Mouse (Mus musculus) limb, embryonic 14.5 days (tissue): ENCODE measurements at regions not wholly inside any gene's neighbourhood (a gene's known extent, or its start where the extent isn't known, plus 50 kb on each side); places are given as distances from the start of the nearest gene placed in this dataset.

Experiments used
- ATAC-seq: fragments of 200-750 bp; cut with Nextera tagmentation; 2 replicates; pipeline ENCODE4 v1.8.0; 2017; ENCODE audit warnings: low read depth, moderate number of reproducible peaks, moderate TSS enrichment; ENCODE audit not compliant: low FRiP score
- DNase-seq: peaks from one replicate; pipeline ENCODE4 v3.0.0-alpha.2; 2015; ENCODE audit warnings: low spot score
- H3K27ac ChIP-seq: fragments of 300-500 bp; sonication (generic); replicated peaks from 2 replicates; pipeline ENCODE4 v1.5.1; 2014; ENCODE audit warnings: low read depth, mild to moderate bottlenecking, low read length, moderate library complexity, mixed read lengths
- H3K27me3 ChIP-seq: fragments of 300-500 bp; sonication (generic); 2 replicates; pipeline ENCODE4 v1.6.1; 2014; ENCODE audit warnings: low read length, mixed read lengths; ENCODE audit not compliant: control insufficient read depth, insufficient read depth
- H3K36me3 ChIP-seq: fragments of 300-500 bp; sonication (generic); 2 replicates; pipeline ENCODE4 v1.6.1; 2014; ENCODE audit warnings: mild to moderate bottlenecking, low read length, moderate library complexity, mixed read lengths; ENCODE audit not compliant: control insufficient read depth, insufficient read depth
- H3K4me1 ChIP-seq: fragments of 300-500 bp; sonication (generic); 2 replicates; pipeline ENCODE4 v1.6.1; 2014; ENCODE audit warnings: antibody characterized with exemption, low read length, mixed read lengths; ENCODE audit not compliant: control insufficient read depth, insufficient read depth
- H3K4me2 ChIP-seq: fragments of 300-500 bp; sonication (generic); replicated peaks from 2 replicates; pipeline ENCODE4 v1.6.1; 2014; ENCODE audit warnings: low read depth, mild to moderate bottlenecking, low read length, moderate library complexity; ENCODE audit not compliant: severe bottlenecking
- H3K4me3 ChIP-seq: fragments of 300-500 bp; sonication (generic); replicated peaks from 2 replicates; pipeline ENCODE4 v1.5.1; 2014; ENCODE audit warnings: low read length
- H3K9ac ChIP-seq: fragments of 300-500 bp; sonication (generic); 2 replicates; pipeline ENCODE4 v1.6.1; 2014; ENCODE audit warnings: mild to moderate bottlenecking, low read depth, low read length, moderate library complexity; ENCODE audit not compliant: severe bottlenecking
- H3K9me3 ChIP-seq: fragments of 300-500 bp; sonication (generic); 2 replicates; pipeline ENCODE4 v1.6.1; 2016; ENCODE audit warnings: low read length; ENCODE audit not compliant: control insufficient read depth
- POLR2A ChIP-seq: fragments of 200-500 bp; IDR thresholded peaks from 2 replicates; pipeline ENCODE4 v1.8.0; 2012; ENCODE audit warnings: inconsistent platforms, mild to moderate bottlenecking, moderate library complexity, borderline replicate concordance; ENCODE audit not compliant: insufficient read depth, insufficient read length; ENCODE audit errors: extremely low read depth
- WGBS: fragments of 180-500 bp; shearing (Covaris S2); extraction: QIAGEN DNeasy Blood & Tissue Kit; methylation state at CpG from one replicate; pipeline ENCODE4 v1.1.7; 2014; 5-methylcytosine and 5-hydroxymethylcytosine counted together

- Histone ChIP-seq H3K4me2 (no peak overlapping the region), H3K36me3 (no peaks in the 10 kb centered on the region), H3K27me3 (no peaks in the 10 kb centered on the region), H3K4me1 (no peaks in the 10 kb centered on the region), H3K9me3 (no peaks in the 10 kb centered on the region), H3K9ac (no peak overlapping the region), H3K4me3 (no peak overlapping the region), H3K27ac (no peak overlapping the region)
- ATAC-seq (no peak), DNase-seq (no peak)
- no peak for TF ChIP-seq POLR2A
These were observed 137.9 kb upstream of the Pgrmc2 start for GRCm38 (mm10) chr3:41220746-41221145.

GRCm38 (mm10) chr3:41217770-41218169 lies 134.9 kb upstream of the Pgrmc2 start:
- H3K4me2 ChIP-seq, result no peak overlapping the region
- no peaks in the 10 kb centered on the region for H3K27me3 ChIP-seq
- no peak overlapping the region for H3K9ac ChIP-seq
- 88% methylated on average over 3 of the region's 3 CpGs for WGBS
- DNase-seq (no peak), ATAC-seq (no peak)
- H3K4me3 ChIP-seq, result no peak overlapping the region
- no peaks in the 10 kb centered on the region for H3K36me3 ChIP-seq
- no peaks in the 10 kb centered on the region for H3K4me1 ChIP-seq
- no peak overlapping the region for H3K27ac ChIP-seq
- no peak for TF ChIP-seq POLR2A
- H3K9me3 ChIP-seq, result no peaks in the 10 kb centered on the region

- ATAC-seq (no peak), DNase-seq (no peak)
- H3K9me3 ChIP-seq, result no peaks in the 10 kb centered on the region
- TF ChIP-seq POLR2A, result no peak
- no peaks in the 10 kb centered on the region for H3K36me3 ChIP-seq
- 78% methylated on average over 2 of the region's 2 CpGs for WGBS
- H3K27ac ChIP-seq, result no peak overlapping the region
- no peaks in the 10 kb centered on the region for H3K27me3 ChIP-seq
- H3K4me2 ChIP-seq, result no peak overlapping the region
- H3K9ac ChIP-seq, result no peak overlapping the region
- peaks cover 3% of the 10 kb centered on the region; the same call in 1 of the 2 replicates for H3K4me1 ChIP-seq
- H3K4me3 ChIP-seq, result no peak overlapping the region
These were observed 130.7 kb upstream of the Pgrmc2 start for GRCm38 (mm10) chr3:41213533-41213932.

DNA sequence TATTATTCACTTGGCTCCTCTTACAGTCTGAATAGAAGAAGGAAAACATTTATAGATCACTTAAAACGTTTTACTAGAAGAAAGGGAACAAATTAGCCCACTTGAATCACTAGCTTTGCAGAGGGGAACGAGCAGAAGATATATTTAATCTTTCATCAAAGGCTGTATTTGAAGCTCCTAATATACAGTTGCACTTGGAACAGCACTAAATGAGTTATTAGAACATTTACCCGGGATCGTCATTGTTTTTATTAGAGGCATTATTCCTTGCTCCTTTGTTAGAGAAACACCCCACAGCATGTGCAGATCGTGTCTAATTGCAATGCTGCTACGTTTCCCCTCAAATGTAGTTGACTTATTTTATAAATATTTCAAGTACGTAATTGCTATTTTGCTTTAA lies 127.5 kb upstream of the Pgrmc2 start:
- Histone ChIP-seq H3K4me1 (peaks cover 3% of the 10 kb centered on the region; the same call in 1 of the 2 replicates), H3K4me3 (no peak overlapping the region), H3K4me2 (no peak overlapping the region), H3K27ac (no peak overlapping the region), H3K9me3 (no peaks in the 10 kb centered on the region), H3K9ac (no peak overlapping the region), H3K27me3 (no peaks in the 10 kb centered on the region), H3K36me3 (no peaks in the 10 kb centered on the region)
- no peak for DNase-seq
- no peak for TF ChIP-seq POLR2A
- 36% methylated on average over 7 of the region's 7 CpGs for WGBS
- ATAC-seq, result no peak

GRCm38 (mm10) chr3:41202895-41203294 lies 120.0 kb upstream of the Pgrmc2 start:
- WGBS, result 34% methylated on average over 13 of the region's 13 CpGs
- no peak overlapping the region for H3K27ac ChIP-seq

DNA sequence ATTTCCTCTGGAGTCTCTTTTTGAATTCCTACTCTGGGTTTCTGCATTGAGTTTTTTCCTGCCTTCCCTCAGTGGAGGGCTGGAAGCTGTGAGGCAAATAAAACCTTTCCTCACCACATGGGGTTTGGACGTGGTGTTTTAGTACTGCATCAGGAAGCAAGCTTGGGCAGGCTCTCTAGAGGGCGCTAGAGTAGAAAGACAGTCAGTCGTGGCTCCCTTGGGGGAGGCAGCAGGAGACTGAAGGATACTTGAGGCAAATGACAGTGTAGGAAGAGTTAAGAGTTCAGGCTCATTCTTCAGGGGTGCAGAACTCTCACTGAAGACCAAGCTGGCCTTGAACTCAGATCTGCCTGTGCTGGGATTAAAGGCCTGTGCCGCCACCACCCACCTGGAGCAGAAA lies 118.9 kb upstream of the Pgrmc2 start:
- H3K9me3 ChIP-seq, result no peaks in the 10 kb centered on the region
- H3K36me3 ChIP-seq, result no peaks in the 10 kb centered on the region
- no peak overlapping the region for H3K27ac ChIP-seq
- H3K4me2 ChIP-seq, result no peak overlapping the region
- DNase-seq (no peak), ATAC-seq (no peak)
- H3K27me3 ChIP-seq, result no peaks in the 10 kb centered on the region
- no peak overlapping the region for H3K4me3 ChIP-seq
- 36% methylated on average over 4 of the region's 4 CpGs for WGBS
- no peak for TF ChIP-seq POLR2A
- H3K9ac ChIP-seq, result no peak overlapping the region
- H3K4me1 ChIP-seq, result no peaks in the 10 kb centered on the region

More at GRCm38 (mm10) chr3:41202895-41203294, 120.0 kb upstream of the Pgrmc2 start:
- Histone ChIP-seq H3K36me3 (no peaks in the 10 kb centered on the region), H3K9ac (no peak overlapping the region), H3K4me1 (no peaks in the 10 kb centered on the region), H3K4me2 (no peak overlapping the region), H3K9me3 (no peaks in the 10 kb centered on the region), H3K4me3 (no peak overlapping the region), H3K27me3 (no peaks in the 10 kb centered on the region)
- TF ChIP-seq POLR2A, result no peak
- ATAC-seq, result no peak; the same call in 1 of the 2 replicates
- no peak for DNase-seq
